Mouse (Mus musculus): ENCODE measurements around the gene Slc30a7. TPM values are rescaled to one million over a fixed set of nuclear protein-coding genes. Genes with fewer than 3 reads are reported as not detected.

Gene Slc30a7
- total and polyA plus RNA-seq, 3 experiments: 8.1 to 19.1 TPM; not detected in 1

- Histone ChIP-seq H3K4me1 (ENCODE audit: control insufficient read depth in 1 of 2, insufficient read depth in 2 of 2, low read length in 2 of 2) (peaks cover 2 to 9% of the 10 kb centered on the region in 2 experiments; a peak in 3 of 4 replicates), H3K27me3 (ENCODE audit: control insufficient read depth in 1 of 2, insufficient read depth in 2 of 2, low read length in 2 of 2) (no peaks in the 10 kb centered on the region), H3K9ac (ENCODE audit: control insufficient read depth, low read depth, low read length, poor library complexity, severe bottlenecking) (no peak overlapping the region), H3K9me3 (replicated peaks; ENCODE audit: insufficient read depth, low read length) (no peaks in the 10 kb centered on the region), H3K4me3 (ENCODE audit: control insufficient read depth in 1 of 2, insufficient read depth in 1 of 2, low read depth in 2 of 2, low read length in 2 of 2) (no peak overlapping the region), H3K27ac (ENCODE audit: control insufficient read depth, low read depth, low read length) (no peak overlapping the region), H3K79me2 (ENCODE audit: control insufficient read depth, insufficient read depth, low read length, poor library complexity) (peaks cover 23% of the 10 kb centered on the region), H3K36me3 (ENCODE audit: control insufficient read depth in 1 of 2, insufficient read depth in 2 of 2, low read length in 2 of 2) (peaks cover 27 to 29% of the 10 kb centered on the region in 2 experiments)
- TF ChIP-seq SMC3 (IDR thresholded peaks at IDR 0.05; ENCODE audit: low read depth, low read length) (no peak), CHD1 (IDR thresholded peaks at IDR 0.05; ENCODE audit: low read depth, low read length) (no peak), POLR2AphosphoS2 (IDR thresholded peaks at IDR 0.05; ENCODE audit: low read length) (no peak), KAT2A (conservative IDR thresholded peaks at IDR 0.05; ENCODE audit: low read depth, low read length) (no peak), CTCF (IDR thresholded peaks at IDR 0.05 in 2 of 3, conservative IDR thresholded peaks at IDR 0.05 in 1 of 3; ENCODE audit: control insufficient read depth in 1 of 3, insufficient read depth in 1 of 3, low read depth in 2 of 3, low read length in 3 of 3, poor library complexity in 1 of 3, severe bottlenecking in 1 of 3) (no peak), MAX (IDR thresholded peaks at IDR 0.05; ENCODE audit: low read length) (no peak), RAD21 (IDR thresholded peaks at IDR 0.05; ENCODE audit: low read depth, low read length) (no peak), MAFK (IDR thresholded peaks at IDR 0.05; ENCODE audit: borderline replicate concordance, low read depth, low read length) (no peak), CHD2 (IDR thresholded peaks at IDR 0.05; ENCODE audit: low read length) (no peak), MEF2A (IDR thresholded peaks at IDR 0.05; ENCODE audit: extremely low read depth, insufficient replicate concordance, low read depth, low read length, poor library complexity, severe bottlenecking) (no peak), ZNF384 (IDR thresholded peaks at IDR 0.05; ENCODE audit: low read depth, low read length) (no peak), POLR2A (IDR thresholded peaks at IDR 0.05; ENCODE audit: control insufficient read depth in 1 of 2, insufficient read depth in 1 of 2, low read depth in 1 of 2, low read length in 2 of 2, poor library complexity in 1 of 2) (no peak), ZMIZ1 (IDR thresholded peaks at IDR 0.05; ENCODE audit: low read depth, low read length) (no peak), JUND (IDR thresholded peaks at IDR 0.05; ENCODE audit: low read depth, low read length) (no peak), BHLHE40 (IDR thresholded peaks at IDR 0.05; ENCODE audit: borderline replicate concordance, low read depth, low read length) (no peak)
- no peak for DNase-seq (ENCODE audit: low read depth, low spot score)
Observed at GRCm38 (mm10) chr3:115893166-115893565, 114.0 kb downstream of the Slc30a7 start.

- Histone ChIP-seq H3K36me3 (ENCODE audit: control insufficient read depth in 1 of 2, insufficient read depth in 2 of 2, low read length in 2 of 2) (peaks cover 26 to 29% of the 10 kb centered on the region in 2 experiments), H3K27me3 (ENCODE audit: control insufficient read depth in 1 of 2, insufficient read depth in 2 of 2, low read length in 2 of 2) (no peaks in the 10 kb centered on the region), H3K4me1 (ENCODE audit: control insufficient read depth in 1 of 2, insufficient read depth in 2 of 2, low read length in 2 of 2) (peaks cover 2 to 9% of the 10 kb centered on the region in 2 experiments; a peak in 3 of 4 replicates), H3K27ac (ENCODE audit: control insufficient read depth, low read depth, low read length) (no peak overlapping the region), H3K4me3 (ENCODE audit: control insufficient read depth in 1 of 2, insufficient read depth in 1 of 2, low read depth in 2 of 2, low read length in 2 of 2) (no peak overlapping the region), H3K79me2 (ENCODE audit: control insufficient read depth, insufficient read depth, low read length, poor library complexity) (peaks cover 27% of the 10 kb centered on the region), H3K9me3 (replicated peaks; ENCODE audit: insufficient read depth, low read length) (no peaks in the 10 kb centered on the region), H3K9ac (ENCODE audit: control insufficient read depth, low read depth, low read length, poor library complexity, severe bottlenecking) (no peak overlapping the region)
- peak; percentile 74 for DNase-seq (ENCODE audit: low read depth, low spot score)
- peak in 1 of 2 experiments; percentile 16; a peak in 2 of 4 replicates for TF ChIP-seq EP300 (IDR thresholded peaks at IDR 0.05; ENCODE audit: low read depth in 1 of 2, low read length in 2 of 2)
- TF ChIP-seq ELF1 (IDR thresholded peaks at IDR 0.05; ENCODE audit: low read depth, low read length): no peak
- no peak for TF ChIP-seq JUND (IDR thresholded peaks at IDR 0.05; ENCODE audit: low read depth, low read length)
- TF ChIP-seq USF2 (IDR thresholded peaks at IDR 0.05; ENCODE audit: borderline replicate concordance in 1 of 2, insufficient read depth in 1 of 2, low read depth in 1 of 2, low read length in 2 of 2): no peak
- peak; percentile 57; the same call in 1 of the 2 replicates for TF ChIP-seq ETS1 (IDR thresholded peaks at IDR 0.05; ENCODE audit: low read depth, low read length)
- no peak for TF ChIP-seq NELFE (IDR thresholded peaks at IDR 0.05; ENCODE audit: low read depth, low read length)
- 0 out of 2 replicates have a peak, but pooled peaks have one; percentile 23 for TF ChIP-seq TCF12 (IDR thresholded peaks at IDR 0.05; ENCODE audit: low read depth, low read length)
- no peak for TF ChIP-seq MXI1 (IDR thresholded peaks at IDR 0.05; ENCODE audit: low read depth, low read length)
- TF ChIP-seq RCOR1 (IDR thresholded peaks at IDR 0.05; ENCODE audit: low read depth, low read length): no peak
- no peak for TF ChIP-seq TAL1 (IDR thresholded peaks at IDR 0.05; ENCODE audit: low read length)
- no peak for TF ChIP-seq BHLHE40 (IDR thresholded peaks at IDR 0.05; ENCODE audit: borderline replicate concordance, low read depth, low read length)
- no peak for TF ChIP-seq ZKSCAN1 (IDR thresholded peaks at IDR 0.05; ENCODE audit: low read depth, low read length)
- TF ChIP-seq GABPA (IDR thresholded peaks at IDR 0.05; ENCODE audit: low read depth, low read length): no peak
- TF ChIP-seq KAT2A (conservative IDR thresholded peaks at IDR 0.05; ENCODE audit: low read depth, low read length): no peak
- TF ChIP-seq E2F4 (IDR thresholded peaks at IDR 0.05; ENCODE audit: borderline replicate concordance, low read depth, low read length): no peak
- no peak for TF ChIP-seq TBP (IDR thresholded peaks at IDR 0.05; ENCODE audit: low read depth, low read length)
- TF ChIP-seq MAX (IDR thresholded peaks at IDR 0.05; ENCODE audit: low read length): no peak
- 0 out of 2 replicates have a peak, but pooled peaks have one; percentile 13 for TF ChIP-seq GATA1 (IDR thresholded peaks at IDR 0.05; ENCODE audit: low read depth, low read length)
- no peak for TF ChIP-seq POLR2A (IDR thresholded peaks at IDR 0.05; ENCODE audit: control insufficient read depth in 1 of 2, insufficient read depth in 1 of 2, low read depth in 1 of 2, low read length in 2 of 2, poor library complexity in 1 of 2)
- TF ChIP-seq MAFK (IDR thresholded peaks at IDR 0.05; ENCODE audit: borderline replicate concordance, low read depth, low read length): no peak
- no peak for TF ChIP-seq ZC3H11A (IDR thresholded peaks at IDR 0.05; ENCODE audit: low read depth, low read length)
- TF ChIP-seq POLR2AphosphoS2 (IDR thresholded peaks at IDR 0.05; ENCODE audit: low read length): no peak
- no peak for TF ChIP-seq ZNF384 (IDR thresholded peaks at IDR 0.05; ENCODE audit: low read depth, low read length)
- no peak for TF ChIP-seq MYC (IDR thresholded peaks at IDR 0.05; ENCODE audit: low read depth, low read length)
Observed at GRCm38 (mm10) chr3:115892341-115892740, 114.9 kb downstream of the Slc30a7 start.

Measured in MEL (cell line).